Mouse (Mus musculus): ENCODE measurements around the gene Thap3.

Gene Thap3

GRCm38 (mm10) chr4:151988342-151989109, at the start of gene Thap3:
Gene Thap3 (minus strand): TSS chr4:151988997.
- ChIA-PET POLR2A (interaction anchor here in 3 of 4 experiments (0.6 to 5.3 kb wide), 19 partner anchors 8 to 323 kb away, joined by 3 to 42 read pairs (median 4); partner anchors contain the start of genes Klhl21 (in 3 of the 3), Nol9 (in 2 of the 3), Tas1r1 (in 2 of the 3) and Zbtb48 (in 2 of the 3)), CTCF (interaction anchor here (0.5 to 2.5 kb wide), 18 partner anchors 8 to 199 kb away, joined by 3 to 13 read pairs (median 4); partner anchors contain the start of gene Nol9 (in 2 of the 4))

GRCm38 (mm10) chr4:152038225-152038984, 49.6 kb upstream of the Thap3 start, which contains the start of gene Tas1r1:
Gene Tas1r1 (minus strand): TSS chr4:152038568.
- ChIA-PET CTCF (interaction anchor here (0.6 to 3.9 kb wide), 62 partner anchors 8 to 888 kb away, joined by 3 to 28 read pairs (median 4); partner anchors contain the start of genes Zbtb48 (in 3 of the 4), Klhl21 (in 2 of the 4), Phf13 (in 2 of the 4) and Espn (in 1 of the 4)), POLR2A (interaction anchor here (0.6 to 3.5 kb wide), 35 partner anchors 9 to 289 kb away, joined by 3 to 33 read pairs (median 4); partner anchors contain the start of genes Zbtb48 (in 3 of the 4), Phf13 (in 2 of the 4), Thap3 (in 2 of the 4) and Camta1 (in 1 of the 4))

GRCm38 (mm10) chr4:152036464-152036863, 47.7 kb upstream of the Thap3 start:
- POLR2A ChIA-PET: interaction anchor here in 3 of 4 experiments (0.7 to 3.5 kb wide), 10 partner anchors 8 to 62 kb away, joined by 3 to 33 read pairs (median 4); partner anchors contain the start of genes Zbtb48 (in 3 of the 3) and Thap3 (in 1 of the 3)
- CTCF ChIA-PET: interaction anchor here (0.6 to 3.9 kb wide), 8 partner anchors 9 to 120 kb away, joined by 3 to 28 read pairs (median 3); partner anchors contain the start of genes Klhl21 (in 1 of the 4) and Zbtb48 (in 1 of the 4)

- ChIA-PET CTCF (interaction anchor here in 2 of 4 experiments (0.8 to 1.3 kb wide), 8 partner anchors 10 to 64 kb away, joined by 3 to 5 read pairs (median 3); no protein-coding TSS in a partner anchor), POLR2A (interaction anchor here in 2 of 4 experiments (0.7 to 1.8 kb wide), 11 partner anchors 9 to 141 kb away, joined by 3 to 8 read pairs (median 4); partner anchors contain the start of genes Phf13 (in 2 of the 2) and Klhl21 (in 1 of the 2))
These were observed 44.1 kb upstream of the Thap3 start for GRCm38 (mm10) chr4:152032922-152033321.

- ChIA-PET CTCF (interaction anchor here (0.6 to 3.7 kb wide), 9 partner anchors 8 to 97 kb away, joined by 3 to 47 read pairs (median 5); partner anchors contain the start of genes Dnajc11 (in 1 of the 4), Nol9 (in 1 of the 4), Tas1r1 (in 1 of the 4) and Thap3 (in 1 of the 4)), POLR2A (interaction anchor here in 3 of 4 experiments (0.6 to 5.4 kb wide), 17 partner anchors 8 to 233 kb away, joined by 3 to 65 read pairs (median 4); partner anchors contain the start of genes Klhl21 (in 2 of the 3), Nol9 (in 2 of the 3), Tas1r1 (in 2 of the 3) and Phf13 (in 1 of the 3))
These were observed 41.2 kb upstream of the Thap3 start for GRCm38 (mm10) chr4:152029997-152030396.

GRCm38 (mm10) chr4:152029087-152029486, 40.3 kb upstream of the Thap3 start:
- POLR2A ChIA-PET: interaction anchor here (0.6 to 5.4 kb wide), 24 partner anchors 9 to 900 kb away, joined by 3 to 65 read pairs (median 6); partner anchors contain the start of genes Nol9 (in 4 of the 4), Tas1r1 (in 3 of the 4), Klhl21 (in 2 of the 4) and Thap3 (in 1 of the 4)
- CTCF ChIA-PET: interaction anchor here in 3 of 4 experiments (0.5 to 3.7 kb wide), 12 partner anchors 10 to 900 kb away, joined by 3 to 47 read pairs (median 6); partner anchors contain the start of genes Nol9 (in 2 of the 3), Tas1r1 (in 2 of the 3), Dnajc11 (in 1 of the 3) and Klhl21 (in 1 of the 3)

GRCm38 (mm10) chr4:152028456-152028855, 39.7 kb upstream of the Thap3 start:
- ChIA-PET POLR2A (interaction anchor here (0.6 to 5.4 kb wide), 39 partner anchors 9 to 900 kb away, joined by 3 to 65 read pairs (median 5); partner anchors contain the start of genes Nol9 (in 4 of the 4), Klhl21 (in 3 of the 4), Tas1r1 (in 3 of the 4) and Phf13 (in 1 of the 4)), CTCF (interaction anchor here in 3 of 4 experiments (0.6 to 3.7 kb wide), 17 partner anchors 10 to 900 kb away, joined by 3 to 47 read pairs (median 5); partner anchors contain the start of genes Nol9 (in 2 of the 3), Tas1r1 (in 2 of the 3), Dnajc11 (in 1 of the 3) and Klhl21 (in 1 of the 3))

- POLR2A ChIA-PET: interaction anchor here in 3 of 4 experiments (0.6 to 5.4 kb wide), 55 partner anchors 8 to 450 kb away, joined by 3 to 65 read pairs (median 4); partner anchors contain the start of genes Klhl21 (in 3 of the 3), Nol9 (in 3 of the 3), Tas1r1 (in 3 of the 3) and Phf13 (in 2 of the 3)
These were observed 38.7 kb upstream of the Thap3 start, which contains the start of gene Zbtb48 for GRCm38 (mm10) chr4:152027524-152027923. Gene Zbtb48 (minus strand): TSS chr4:152027671.

GRCm38 (mm10) chr4:152026751-152027508, 38.1 kb upstream of the Thap3 start:
- ChIA-PET CTCF (interaction anchor here (0.6 to 3.7 kb wide), 16 partner anchors 10 to 186 kb away, joined by 3 to 47 read pairs (median 4); partner anchors contain the start of genes Nol9 (in 3 of the 4), Tas1r1 (in 2 of the 4) and Klhl21 (in 1 of the 4)), POLR2A (interaction anchor here in 3 of 4 experiments (0.8 to 5.4 kb wide), 39 partner anchors 7 to 292 kb away, joined by 3 to 65 read pairs (median 4); partner anchors contain the start of genes Klhl21 (in 3 of the 3), Nol9 (in 2 of the 3), Tas1r1 (in 2 of the 3) and Thap3 (in 2 of the 3))

More at GRCm38 (mm10) chr4:152027524-152027923, 38.7 kb upstream of the Thap3 start, which contains the start of gene Zbtb48:
- CTCF ChIA-PET: interaction anchor here (0.6 to 3.7 kb wide), 23 partner anchors 9 to 291 kb away, joined by 3 to 47 read pairs (median 4); partner anchors contain the start of genes Nol9 (in 3 of the 4), Tas1r1 (in 2 of the 4), Dnajc11 (in 1 of the 4) and Klhl21 (in 1 of the 4)

GRCm38 (mm10) chr4:152024525-152024924, 35.7 kb upstream of the Thap3 start:
- ChIA-PET CTCF (no interaction called here), POLR2A (interaction anchor here in 3 of 4 experiments (0.6 to 7.9 kb wide), 3 partner anchors 15 to 94 kb away, joined by 4 to 79 read pairs (median 78); partner anchors contain the start of gene Klhl21 (in 2 of the 3))

- ChIA-PET CTCF (interaction anchor here in 2 of 4 experiments (0.7 to 1.7 kb wide), 2 partner anchors 16 to 1015 kb away, joined by 3 to 5 read pairs; partner anchors contain the start of gene Nol9 (in 1 of the 2)), POLR2A (interaction anchor here in 2 of 4 experiments (0.8 to 7.9 kb wide), 6 partner anchors 13 to 28 kb away, joined by 3 to 79 read pairs (median 3); partner anchors contain the start of gene Klhl21 (in 2 of the 2))
These were observed 33.7 kb upstream of the Thap3 start for GRCm38 (mm10) chr4:152022506-152022905.

- ChIA-PET POLR2A (interaction anchor here in 2 of 4 experiments (0.8 to 7.9 kb wide), 9 partner anchors 9 to 87 kb away, joined by 3 to 79 read pairs (median 3); partner anchors contain the start of genes Klhl21 (in 2 of the 2) and Phf13 (in 1 of the 2)), CTCF (interaction anchor here in 3 of 4 experiments (0.5 to 2.6 kb wide), 8 partner anchors 9 to 370 kb away, joined by 3 to 13 read pairs (median 4); partner anchors contain the start of gene Nol9 (in 2 of the 3))
These were observed 32.8 kb upstream of the Thap3 start for GRCm38 (mm10) chr4:152021568-152022097.

- ChIA-PET CTCF (interaction anchor here (0.7 to 2.6 kb wide), 12 partner anchors 10 to 117 kb away, joined by 3 to 6 read pairs (median 4); partner anchors contain the start of gene Nol9 (in 2 of the 4)), POLR2A (interaction anchor here (0.5 to 7.9 kb wide), 22 partner anchors 8 to 79 kb away, joined by 3 to 79 read pairs (median 4); partner anchors contain the start of genes Klhl21 (in 3 of the 4), Phf13 (in 2 of the 4), Zbtb48 (in 2 of the 4) and Nol9 (in 1 of the 4))
These were observed 31.2 kb upstream of the Thap3 start for GRCm38 (mm10) chr4:152020024-152020423.

- CTCF ChIA-PET: interaction anchor here in 3 of 4 experiments (0.5 to 2.6 kb wide), 6 partner anchors 9 to 117 kb away, joined by 3 to 6 read pairs (median 4); partner anchors contain the start of gene Nol9 (in 1 of the 3)
- POLR2A ChIA-PET: interaction anchor here (0.6 to 7.9 kb wide), 22 partner anchors 9 to 241 kb away, joined by 3 to 79 read pairs (median 4); partner anchors contain the start of genes Klhl21 (in 3 of the 4), Zbtb48 (in 2 of the 4), Nol9 (in 1 of the 4) and Phf13 (in 1 of the 4)
These were observed 30.3 kb upstream of the Thap3 start for GRCm38 (mm10) chr4:152019073-152019472.

Measured in embryonic stem cell, embryonic (primary cell).